Mouse (Mus musculus) forebrain, embryonic 16.5 days (tissue): ENCODE results near the gene Zfp740. TPM values are rescaled to one million over a fixed set of nuclear protein-coding genes. Genes with fewer than 3 reads are reported as not detected.

ENCODE experiments used
- ATAC-seq: fragments of 200-750 bp; cut with Nextera tagmentation; 2 replicates; pipeline ENCODE4 v1.8.0; 2017; ENCODE audit warnings: mild to moderate bottlenecking, moderate library complexity
- H3K27ac ChIP-seq: fragments of 300-500 bp; sonication (generic); 2 replicates; pipeline ENCODE4 v1.5.1; 2014; ENCODE audit warnings: low read length, control low read depth
- H3K27me3 ChIP-seq: fragments of 300-500 bp; sonication (generic); replicated peaks from 2 replicates; pipeline ENCODE4 v1.6.1; 2014; ENCODE audit warnings: low read length; ENCODE audit not compliant: control insufficient read depth, insufficient read depth
- H3K36me3 ChIP-seq: fragments of 300-500 bp; sonication (generic); 2 replicates; pipeline ENCODE4 v1.6.1; 2014; ENCODE audit not compliant: control insufficient read depth, insufficient read depth
- H3K4me1 ChIP-seq: fragments of 300-500 bp; sonication (generic); replicated peaks from 2 replicates; pipeline ENCODE4 v1.6.1; 2014; ENCODE audit warnings: low read length; ENCODE audit not compliant: control insufficient read depth, insufficient read depth
- H3K4me2 ChIP-seq: fragments of 300-500 bp; sonication (generic); 2 replicates; pipeline ENCODE4 v1.6.1; 2014; ENCODE audit warnings: mild to moderate bottlenecking, low read length, control low read depth
- H3K4me3 ChIP-seq: fragments of 300-500 bp; sonication (generic); replicated peaks from 2 replicates; pipeline ENCODE4 v1.5.1; 2014; ENCODE audit warnings: mild to moderate bottlenecking, low read length, control low read depth
- H3K9ac ChIP-seq: fragments of 300-500 bp; sonication (generic); replicated peaks from 2 replicates; pipeline ENCODE4 v1.6.1; 2014; ENCODE audit warnings: low read depth, low read length, control low read depth
- H3K9me3 ChIP-seq: fragments of 300-500 bp; sonication (generic); 2 replicates; pipeline ENCODE4 v1.6.1; 2016; ENCODE audit warnings: low read length; ENCODE audit not compliant: control insufficient read depth
- WGBS: fragments of 180-500 bp; shearing (Covaris S2); extraction: QIAGEN DNeasy Blood & Tissue Kit; methylation state at CpG from one replicate; pipeline ENCODE4 v1.1.7; 2014; 5-methylcytosine and 5-hydroxymethylcytosine counted together
- polyA plus RNA-seq: library from polyadenylated mRNA; unstranded; fragments of >200 nt; fragmentation: Nextera tagmentation; extraction: Ambion mirVana; gene quantifications from 2 replicates; pipeline ENCODE4 v1.2.1, GENCODE M21; 2015

Zfp740 gene
- polyA plus RNA-seq, 1 experiment from 2014 or later = 84.6 TPM

DNA sequence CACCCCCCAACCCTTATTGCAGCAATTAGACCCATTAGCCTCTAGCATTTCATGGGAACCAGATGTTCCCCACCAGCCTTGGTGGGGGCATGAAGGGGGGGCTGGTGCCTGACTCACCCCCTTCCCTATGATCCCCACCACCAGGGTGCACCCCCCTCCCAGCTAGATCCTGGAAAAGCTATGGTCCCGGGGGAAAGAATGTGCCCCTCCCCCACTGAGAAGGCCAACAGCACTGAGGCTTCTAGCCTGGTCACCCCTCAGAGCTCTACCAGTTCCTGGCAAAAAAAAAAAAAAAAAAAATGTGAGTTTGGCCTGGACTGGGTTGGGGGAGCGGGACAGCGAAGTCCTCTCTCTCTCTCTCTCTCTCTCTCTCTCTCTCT is 45.8 kb downstream of the Zfp740 start:
- WGBS = 21% methylated on average over 3 of the region's 3 CpGs
- Histone ChIP-seq H3K9ac (no peak overlapping the region), H3K4me3 (no peak overlapping the region), H3K4me2 (no peak overlapping the region), H3K27ac (no peak overlapping the region), H3K9me3 (no peaks in the 10 kb centered on the region), H3K27me3 (peaks cover 4% of the 10 kb centered on the region; the same call in 1 of the 2 replicates), H3K4me1 (peaks cover 30% of the 10 kb centered on the region), H3K36me3 (no peaks in the 10 kb centered on the region)
- ATAC-seq = no peak

DNA sequence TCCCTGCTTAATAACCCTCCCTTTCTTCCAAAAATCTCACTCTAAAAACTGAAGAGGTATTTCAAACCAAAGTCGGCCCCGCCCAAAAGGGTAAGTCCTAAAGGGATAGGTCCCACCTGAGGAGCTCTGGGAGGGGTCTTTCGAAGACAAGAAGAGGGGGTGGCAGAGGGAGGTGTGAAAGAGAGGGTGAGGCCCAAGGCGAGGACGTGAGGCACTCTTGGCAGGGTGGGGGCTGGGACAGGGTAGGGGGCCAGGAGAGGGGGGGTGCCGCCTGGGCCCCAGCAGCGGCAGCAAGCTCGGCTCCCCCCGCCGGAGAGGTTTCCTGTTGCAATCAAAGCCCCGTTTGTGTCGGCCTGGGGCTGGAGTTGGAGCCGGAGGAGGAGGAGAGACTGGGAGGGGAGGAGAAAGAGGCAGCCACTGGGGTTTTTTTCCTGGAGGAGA is 46.2 kb downstream of the Zfp740 start:
- no peak overlapping the region for H3K4me2 ChIP-seq
- ATAC-seq = no peak
- peaks cover 26% of the 10 kb centered on the region for H3K4me1 ChIP-seq
- no peaks in the 10 kb centered on the region for H3K36me3 ChIP-seq
- H3K27ac ChIP-seq = no peak overlapping the region
- no peak overlapping the region for H3K9ac ChIP-seq
- H3K27me3 ChIP-seq = peaks cover under 1% of the 10 kb centered on the region; the same call in 1 of the 2 replicates
- WGBS = 5% methylated on average over 13 of the region's 13 CpGs
- no peaks in the 10 kb centered on the region for H3K9me3 ChIP-seq
- no peak overlapping the region for H3K4me3 ChIP-seq

DNA sequence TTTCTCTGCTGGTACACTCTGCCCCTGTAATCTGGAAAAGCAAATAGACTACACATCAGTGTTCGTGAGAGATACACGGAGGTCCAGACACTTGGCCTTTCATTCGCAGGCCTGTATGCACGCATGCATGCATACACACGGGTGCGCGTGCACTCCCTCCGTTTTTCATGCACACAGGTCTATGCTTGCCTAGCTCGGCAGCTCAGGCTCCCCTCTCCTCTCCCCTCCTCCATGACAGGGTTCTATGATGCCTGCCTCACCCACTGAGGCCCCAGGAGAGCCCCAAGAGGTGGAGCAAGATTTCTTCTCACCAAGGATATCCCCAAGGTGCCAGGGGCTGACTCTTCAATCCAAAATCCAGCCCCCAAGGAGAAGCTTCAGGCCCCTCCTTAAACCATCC is 46.9 kb downstream of the Zfp740 start:
- H3K9ac ChIP-seq = no peak overlapping the region
- ATAC-seq = no peak
- H3K4me1 ChIP-seq = peaks cover 19% of the 10 kb centered on the region
- no peak overlapping the region for H3K4me2 ChIP-seq
- no peaks in the 10 kb centered on the region for H3K9me3 ChIP-seq
- WGBS = 55% methylated on average over 9 of the region's 9 CpGs
- H3K27me3 ChIP-seq = no peaks in the 10 kb centered on the region
- no peak overlapping the region for H3K4me3 ChIP-seq
- H3K36me3 ChIP-seq = no peaks in the 10 kb centered on the region
- no peak overlapping the region for H3K27ac ChIP-seq

DNA sequence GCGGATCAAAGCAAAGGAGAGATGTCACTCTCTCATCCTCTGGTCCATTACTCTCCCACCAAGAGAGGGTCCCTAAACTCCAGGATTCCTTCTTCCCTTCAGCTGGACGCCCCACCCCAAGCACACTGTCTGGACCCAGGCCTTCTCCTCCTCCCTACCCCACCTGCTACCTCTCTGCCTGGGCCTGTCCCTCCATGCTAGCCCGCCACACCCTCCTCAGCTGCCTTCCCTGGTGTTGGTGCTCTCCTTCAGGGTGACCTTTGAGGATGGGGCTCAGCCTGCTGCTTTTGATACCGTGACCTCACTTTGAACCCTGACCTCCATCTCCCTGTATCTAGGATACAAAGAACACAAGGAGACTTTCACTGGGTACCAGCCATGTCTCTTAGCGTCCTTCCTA is 47.5 kb downstream of the Zfp740 start:
- Histone ChIP-seq H3K27me3 (no peaks in the 10 kb centered on the region), H3K9ac (no peak overlapping the region), H3K36me3 (no peaks in the 10 kb centered on the region), H3K4me2 (no peak overlapping the region), H3K27ac (no peak overlapping the region), H3K9me3 (no peaks in the 10 kb centered on the region), H3K4me1 (peaks cover 13% of the 10 kb centered on the region), H3K4me3 (no peak overlapping the region)
- no peak for ATAC-seq
- WGBS = 68% methylated on average over 5 of the region's 5 CpGs

DNA sequence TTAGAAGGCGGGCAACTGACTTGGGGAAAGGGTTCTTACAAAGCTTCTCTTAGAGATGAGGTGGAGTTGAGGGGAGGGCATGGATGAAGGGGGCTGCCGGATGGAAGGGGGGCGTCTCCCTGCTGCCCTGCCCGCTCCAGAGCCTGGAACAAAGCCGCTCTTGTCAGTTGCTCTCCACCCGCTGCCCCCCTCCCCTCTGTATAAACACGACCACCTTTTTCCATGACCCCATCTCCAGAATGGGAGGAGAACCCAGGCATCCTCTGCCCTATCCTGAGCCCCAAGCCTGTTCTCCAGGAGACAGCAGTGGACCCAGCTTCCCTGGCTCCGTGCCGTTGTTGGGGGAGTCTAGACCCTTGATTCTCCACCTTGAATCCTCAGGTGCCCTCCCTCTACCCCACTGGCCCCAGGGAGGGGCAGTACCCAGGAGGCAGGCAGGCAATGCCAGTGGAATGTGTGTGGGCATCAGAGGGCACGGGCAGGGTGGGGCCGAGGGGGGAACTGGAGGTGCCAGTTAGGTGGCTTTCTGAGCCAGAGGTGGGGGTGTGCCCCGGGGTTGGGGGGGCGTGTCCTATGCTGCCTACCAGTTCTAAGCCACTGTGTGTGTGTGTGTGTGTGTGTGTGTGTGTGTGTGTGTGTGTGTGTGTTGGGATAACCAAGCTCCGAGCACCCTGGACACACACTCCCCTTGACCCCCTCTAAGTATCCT is 52.7 kb downstream of the Zfp740 start:
- no peaks in the 10 kb centered on the region for H3K36me3 ChIP-seq
- no peak overlapping the region for H3K4me2 ChIP-seq
- no peaks in the 10 kb centered on the region for H3K9me3 ChIP-seq
- no peak overlapping the region for H3K27ac ChIP-seq
- H3K4me3 ChIP-seq = no peak overlapping the region
- no peaks in the 10 kb centered on the region; the same call in 1 of the 2 replicates for H3K27me3 ChIP-seq
- 55% methylated on average over 14 of the region's 14 CpGs for WGBS
- no peak for ATAC-seq
- no peak overlapping the region for H3K9ac ChIP-seq
- H3K4me1 ChIP-seq = peaks cover 16% of the 10 kb centered on the region

DNA sequence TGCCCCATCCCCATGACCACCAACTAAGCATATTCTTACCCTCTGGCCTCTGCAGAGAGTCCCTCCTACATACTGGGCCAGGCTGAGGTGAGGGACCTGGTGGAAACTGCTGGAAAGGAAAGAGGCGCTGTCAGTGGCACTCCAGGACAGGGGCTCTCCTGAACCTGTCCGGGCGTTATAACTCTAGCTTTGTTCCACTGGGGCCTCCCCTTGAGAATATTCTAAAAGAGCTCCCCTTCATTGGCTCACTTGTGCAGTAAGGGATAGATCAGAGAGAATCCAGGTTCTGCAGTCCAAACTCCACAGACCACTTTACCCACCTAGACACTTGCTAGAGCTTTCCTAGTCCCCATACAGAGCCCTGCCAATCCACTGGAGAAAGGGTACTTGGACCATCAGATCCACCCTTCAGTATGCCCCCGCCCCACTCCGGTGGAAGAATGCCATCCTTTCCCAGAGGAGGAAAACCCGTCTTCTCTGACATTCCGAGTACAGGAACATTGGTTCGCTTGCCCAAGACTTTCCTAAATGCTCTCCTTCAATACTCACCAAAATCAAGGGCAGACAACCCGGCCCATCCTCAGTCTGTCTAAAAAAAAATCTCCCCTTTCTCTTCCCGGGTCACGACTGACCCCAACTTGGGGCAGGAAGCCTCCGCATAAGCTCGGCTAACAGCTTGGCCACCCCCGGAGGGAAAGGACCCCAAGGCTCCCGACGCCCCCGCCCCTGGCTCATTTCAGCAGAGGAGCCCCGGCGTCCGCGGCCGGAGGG is 53.6 kb downstream of the Zfp740 start:
- Histone ChIP-seq H3K9me3 (no peaks in the 10 kb centered on the region), H3K27ac (no peak overlapping the region), H3K4me3 (peak overlapping the region; percentile 57), H3K27me3 (no peaks in the 10 kb centered on the region; the same call in 1 of the 2 replicates), H3K4me2 (peak overlapping the region; percentile 83), H3K36me3 (no peaks in the 10 kb centered on the region), H3K9ac (peak overlapping the region; percentile 71), H3K4me1 (peaks cover 16% of the 10 kb centered on the region)
- no peak for ATAC-seq
- 8% methylated on average over 22 of the region's 22 CpGs for WGBS

DNA sequence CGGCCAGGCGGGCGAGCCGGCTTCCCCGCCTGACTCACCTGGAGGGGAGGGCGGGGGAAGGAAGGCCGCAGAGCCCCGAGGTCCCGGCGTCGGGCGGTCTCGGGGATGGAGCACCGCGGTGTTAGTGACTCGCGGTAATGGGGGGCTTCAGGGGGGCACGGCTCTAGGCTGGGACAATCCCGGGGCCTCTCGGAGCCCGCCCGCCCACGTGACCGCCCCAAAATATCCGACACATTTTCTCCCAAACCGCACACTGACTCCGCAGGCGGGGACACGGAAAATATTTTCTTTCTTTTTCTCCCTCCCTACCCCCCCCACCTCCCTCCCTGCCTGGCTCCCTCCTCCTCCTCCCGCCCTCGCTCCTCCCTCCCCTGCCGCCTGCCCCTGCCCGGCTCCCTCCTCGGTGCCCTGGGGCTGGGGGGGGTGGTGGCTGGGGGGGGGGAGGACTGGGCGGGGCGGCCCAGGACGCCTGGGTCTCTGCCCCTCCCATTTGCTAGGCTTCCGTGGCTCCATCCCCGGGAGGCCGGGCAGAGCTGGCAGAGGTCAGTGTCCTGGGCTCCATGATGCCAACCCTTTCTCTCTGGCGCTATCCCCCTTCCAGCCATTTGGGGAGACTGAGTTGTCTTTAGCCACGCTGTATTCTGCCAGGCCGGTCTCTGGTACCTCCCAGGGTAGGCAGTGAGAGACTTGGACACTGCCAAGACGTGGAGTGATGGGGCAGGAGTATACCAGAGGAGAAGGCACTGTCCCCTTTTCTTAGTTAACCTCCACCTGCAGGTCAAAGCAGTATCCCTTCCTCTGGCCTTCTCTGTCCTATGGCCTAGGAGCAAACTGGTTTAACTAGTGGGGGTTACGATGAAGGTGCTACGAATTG is 54.4 kb downstream of the Zfp740 start, which contains the start of gene Rarg:
TSS of gene Rarg (minus strand) at position 316 of the 874 bp plus-strand sequence.
- Histone ChIP-seq H3K27ac (no peak within 1 kb of the TSS), H3K36me3 (no peaks in the 10 kb centered on the region), H3K4me1 (peaks cover 16% of the 10 kb centered on the region), H3K27me3 (no peaks in the 10 kb centered on the region; the same call in 1 of the 2 replicates), H3K4me2 (peak within 1 kb of the TSS; percentile 83), H3K9ac (peak within 1 kb of the TSS; percentile 71), H3K4me3 (peak within 1 kb of the TSS; percentile 57), H3K9me3 (no peaks in the 10 kb centered on the region)
- 1% methylated on average over 25 of the region's 46 CpGs for WGBS
- ATAC-seq = peak; percentile 56; the same call in 1 of the 2 replicates

DNA sequence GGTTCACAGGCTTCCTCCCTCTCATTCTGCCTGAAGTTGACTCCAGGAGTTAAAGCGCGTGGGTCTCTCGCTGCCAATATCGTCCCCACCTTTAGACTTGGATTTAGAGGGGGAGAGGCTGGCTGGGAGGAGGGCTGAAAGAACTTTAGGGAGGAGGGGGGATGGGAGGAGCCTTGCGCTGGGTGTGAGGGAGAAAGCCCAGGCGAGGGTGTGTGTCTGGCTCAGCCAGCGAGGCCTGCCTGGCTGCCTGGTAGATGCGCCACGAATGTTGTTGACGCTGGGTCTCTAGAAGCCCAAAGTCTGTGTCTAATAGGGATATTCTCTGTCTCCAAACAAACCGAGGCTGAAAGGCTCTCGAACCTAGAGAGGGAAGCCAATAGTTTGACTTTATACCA is 55.0 kb downstream of the Zfp740 start:
- H3K36me3 ChIP-seq = no peaks in the 10 kb centered on the region
- H3K9ac ChIP-seq = no peak overlapping the region
- no peaks in the 10 kb centered on the region; the same call in 1 of the 2 replicates for H3K27me3 ChIP-seq
- H3K4me1 ChIP-seq = peaks cover 16% of the 10 kb centered on the region
- no peak overlapping the region; the same call in 1 of the 2 replicates for H3K4me3 ChIP-seq
- peak overlapping the region; percentile 83 for H3K4me2 ChIP-seq
- ATAC-seq = 0 out of 2 replicates have a peak, but pooled peaks have one; percentile 18
- no peak overlapping the region for H3K27ac ChIP-seq
- no peaks in the 10 kb centered on the region for H3K9me3 ChIP-seq
- WGBS = 12% methylated on average over 12 of the region's 12 CpGs
